Mouse (Mus musculus) liver, adult 2 months (tissue): Measurements from ENCODE around the gene Myt1.

Experiments used
- CTCF ChIP-seq: fragments of 200-500 bp; IDR thresholded peaks from 2 replicates; pipeline ENCODE4 v1.5.1; 2011; ENCODE audit warnings: low read depth, low read length, control low read depth
- POLR2A ChIP-seq: fragments of 200-500 bp; IDR thresholded peaks from 2 replicates; pipeline ENCODE4 v1.6.1; 2011; ENCODE audit warnings: low read length, control low read depth; ENCODE audit not compliant: insufficient read depth; ENCODE audit errors: extremely low read depth

GRCm38 (mm10) chr2:181763006-181763830 is at the start of gene Myt1:
- TF ChIP-seq POLR2A (no peak), CTCF (no peak)
